Mouse (Mus musculus) cerebellum, adult 2 months (tissue): ENCODE data around the gene Notch1. TPM values are rescaled to one million over a fixed set of nuclear protein-coding genes. Genes with fewer than 3 reads are reported as not detected.

Experiments
- DNase-seq, 2 experiments: peaks; one replicate each; pipeline ENCODE4 v3.0.0; 2021
- H3K27ac ChIP-seq: fragments of 200-500 bp; 2 replicates; pipeline ENCODE4 v1.5.1; 2012; ENCODE audit warnings: low read length, control low read depth, inconsistent platforms; ENCODE audit not compliant: insufficient read depth
- H3K27me3 ChIP-seq: fragments of 200-500 bp; 2 replicates; pipeline ENCODE4 v1.6.1; 2012; ENCODE audit warnings: inconsistent platforms, mild to moderate bottlenecking, low read length, moderate library complexity; ENCODE audit not compliant: control insufficient read depth, insufficient read depth
- H3K4me1 ChIP-seq: fragments of 200-500 bp; 2 replicates; pipeline ENCODE4 v1.6.1; 2011; ENCODE audit warnings: low read length; ENCODE audit not compliant: control insufficient read depth, insufficient read depth
- H3K4me3 ChIP-seq: fragments of 200-500 bp; replicated peaks from 2 replicates; pipeline ENCODE3; 2011; ENCODE audit warnings: mild to moderate bottlenecking, low read depth, low read length, control low read depth; ENCODE audit not compliant: insufficient read depth
- CTCF ChIP-seq: fragments of 200-500 bp; IDR thresholded peaks from 2 replicates; pipeline ENCODE4 v1.5.1; 2011; ENCODE audit warnings: low read depth, mild to moderate bottlenecking, control low read depth, low read length, moderate library complexity, borderline replicate concordance; ENCODE audit not compliant: insufficient read depth
- POLR2A ChIP-seq: fragments of 200-500 bp; IDR thresholded peaks from 2 replicates; pipeline ENCODE4 v1.6.1; 2011; ENCODE audit warnings: low read length, control low read depth, borderline replicate concordance; ENCODE audit not compliant: insufficient read depth
- WGBS: fragments of 180-500 bp; shearing (Covaris S2); methylation state at CpG from one replicate; pipeline ENCODE4 v1.1.7; 2018; 5-methylcytosine and 5-hydroxymethylcytosine counted together
- polyA plus RNA-seq: library from polyadenylated mRNA; depleted of rRNA; stranded (reverse); fragments of >200 nt; gene quantifications from 2 replicates; pipeline ENCODE4 v1.2.3, GENCODE M21; 2012

The Notch1 gene
- polyA plus RNA-seq, 1 experiment, result 10.5 TPM

- no peak for DNase-seq
- TF ChIP-seq CTCF, result no peak
- no peak for TF ChIP-seq POLR2A
- WGBS, result 81% methylated on average over 5 of the region's 5 CpGs
- Histone ChIP-seq H3K4me1 (peaks cover 11% of the 10 kb centered on the region), H3K27me3 (no peaks in the 10 kb centered on the region), H3K4me3 (no peak overlapping the region), H3K27ac (no peak overlapping the region)
These were observed 54.8 kb downstream of the Notch1 start for GRCm38 (mm10) chr2:26461667-26462066.

GRCm38 (mm10) chr2:26460837-26461236, 55.6 kb downstream of the Notch1 start:
- TF ChIP-seq CTCF, result no peak
- DNase-seq, result no peak
- WGBS, result 89% methylated on average over 13 of the region's 13 CpGs

GRCm38 (mm10) chr2:26460097-26460646, 56.3 kb downstream of the Notch1 start:
- TF ChIP-seq POLR2A (no peak), CTCF (no peak)
- whole genome bisulfite sequencing, result 32% methylated on average over 16 of the region's 16 CpGs
- Histone ChIP-seq H3K4me1 (peaks cover 11% of the 10 kb centered on the region), H3K4me3 (no peak overlapping the region), H3K27me3 (no peaks in the 10 kb centered on the region), H3K27ac (no peak overlapping the region)
- DNase-seq, result no peak

More at GRCm38 (mm10) chr2:26460837-26461236, 55.6 kb downstream of the Notch1 start:
- H3K27ac ChIP-seq, result no peak overlapping the region
- H3K4me1 ChIP-seq, result peaks cover 11% of the 10 kb centered on the region
- H3K4me3 ChIP-seq, result no peak overlapping the region
- H3K27me3 ChIP-seq, result no peaks in the 10 kb centered on the region

GRCm38 (mm10) chr2:26459478-26459877, 57.0 kb downstream of the Notch1 start:
- no peak overlapping the region for H3K27ac ChIP-seq
- DNase-seq, result no peak

GRCm38 (mm10) chr2:26458402-26459124, 57.9 kb downstream of the Notch1 start:
- TF ChIP-seq CTCF (no peak), POLR2A (no peak)
- Histone ChIP-seq H3K4me1 (peaks cover 11% of the 10 kb centered on the region), H3K27ac (peak overlapping the region; percentile 20; the same call in 1 of the 2 replicates), H3K27me3 (no peaks in the 10 kb centered on the region), H3K4me3 (no peak overlapping the region)
- WGBS, result 64% methylated on average over 7 of the region's 7 CpGs
- DNase-seq, result no peak

More at GRCm38 (mm10) chr2:26459478-26459877, 57.0 kb downstream of the Notch1 start:
- TF ChIP-seq CTCF (no peak), POLR2A (no peak)
- peaks cover 11% of the 10 kb centered on the region for H3K4me1 ChIP-seq
- no peak overlapping the region for H3K4me3 ChIP-seq
- no peaks in the 10 kb centered on the region for H3K27me3 ChIP-seq
- 74% methylated on average over 6 of the region's 6 CpGs for WGBS

GRCm38 (mm10) chr2:26449121-26450060, 67.1 kb downstream of the Notch1 start:
- Histone ChIP-seq H3K4me1 (peaks cover 16% of the 10 kb centered on the region), H3K27me3 (no peaks in the 10 kb centered on the region), H3K4me3 (no peak overlapping the region), H3K27ac (no peak overlapping the region)
- TF ChIP-seq CTCF (peak; percentile 93), POLR2A (no peak)
- 9% methylated on average over 5 of the region's 5 CpGs for WGBS
- peak; percentile 82 to 87 for DNase-seq

GRCm38 (mm10) chr2:26447451-26447850, 69.0 kb downstream of the Notch1 start:
- peaks cover 16% of the 10 kb centered on the region for H3K4me1 ChIP-seq
- H3K27me3 ChIP-seq, result no peaks in the 10 kb centered on the region
- no peak overlapping the region for H3K4me3 ChIP-seq
- no peak for TF ChIP-seq CTCF
- no peak for TF ChIP-seq POLR2A
- DNase-seq, result no peak
- WGBS, result 57% methylated on average over 1 of the region's 1 CpGs
- no peak overlapping the region for H3K27ac ChIP-seq
